ENCODE assay signal across 17 mouse cellular contexts in genomic region chr13:119839982-119840381, GRCm38 (mm10). TPM values are rescaled to one million over a fixed set of nuclear protein-coding genes. Genes with fewer than 3 reads are reported as not detected.
A peak's percentile ranks its signal among the peaks of the same experiment; 100 is the strongest.
DNase-seq lines count a peak whose midpoint lies in the region; ATAC-seq and TF ChIP-seq lines count a peak whose summit lies in the region.
"Not testable (repeated sequence)": the region's sequence is repeated elsewhere in the genome, so short reads cannot be mapped to it uniquely, and the experiment has no call there.
"Had no signal": no experiment of that assay in that cellular context is flagged by ENCODE, and none has a peak within 500 bp of the region (broad histone marks: within the 10 kb centered on the region; RNA-seq: fewer than 3 reads in every experiment).

No protein-coding gene starts in this region.

- not testable (repeated sequence) for TF ChIP-seq POLR2A in cortical plate, adult 2 months (IDR thresholded peaks at IDR 0.05; ENCODE audit: extremely low read depth, insufficient read depth, low read length)

- not testable (repeated sequence) for H3K9ac ChIP-seq in forebrain, embryonic 16.5 days (replicated peaks; ENCODE audit: low read depth, low read length); hindbrain, embryonic 16.5 days (ENCODE audit: low read depth, low read length)

- H3K4me2 ChIP-seq in forebrain, embryonic 16.5 days (ENCODE audit: low read length); hindbrain, embryonic 16.5 days (ENCODE audit: low read length): not testable (repeated sequence)

- peak; percentile 12 for DNase-seq in R1 (ENCODE audit: low read depth, low spot score)
- DNase-seq in layer of hippocampus, adult 9-11 months: peak; percentile 2
- DNase-seq in midbrain, embryonic 10.5 days (ENCODE audit: low spot score): peak; percentile 11
- peak; percentile 11 for DNase-seq in neural tube, embryonic 10.5 days (ENCODE audit: extremely low spot score, low spot score)
- peak; percentile 2 for DNase-seq in thymus, postnatal 0 days (ENCODE audit: low spot score)

- 25% methylated on average over 6 of the region's 6 CpGs for WGBS in forebrain, embryonic 16.5 days
- WGBS in hindbrain, embryonic 16.5 days: 18% methylated on average over 6 of the region's 6 CpGs
- WGBS in midbrain, embryonic 10.5 days: 21% methylated on average over 6 of the region's 6 CpGs

- peak; percentile 47 for ATAC-seq in forebrain, embryonic 16.5 days
- ATAC-seq in hindbrain, embryonic 16.5 days: peak; percentile 68

- not testable (repeated sequence) for H3K4me3 ChIP-seq in cortical plate, adult 2 months (ENCODE audit: insufficient read depth, low read length); forebrain, embryonic 16.5 days (replicated peaks; ENCODE audit: low read length); hindbrain, embryonic 16.5 days (ENCODE audit: low read length); midbrain, embryonic 10.5 days

- TF ChIP-seq CTCF in cortical plate, adult 2 months (IDR thresholded peaks at IDR 0.05; ENCODE audit: extremely low read depth, insufficient read depth, low read length): peak; percentile 25; the same call in 1 of the 2 replicates

- H3K4me1 ChIP-seq in cortical plate, adult 2 months (ENCODE audit: control insufficient read depth, insufficient read depth, low read length); forebrain, embryonic 16.5 days (replicated peaks; ENCODE audit: control insufficient read depth, insufficient read depth, low read length); hindbrain, embryonic 16.5 days (ENCODE audit: control insufficient read depth, insufficient read depth, low read depth, low read length); midbrain, embryonic 10.5 days: not testable (repeated sequence)

- H3K27me3 ChIP-seq in forebrain, embryonic 16.5 days (replicated peaks; ENCODE audit: control insufficient read depth, insufficient read depth, low read length); hindbrain, embryonic 16.5 days (replicated peaks; ENCODE audit: control insufficient read depth, insufficient read depth, low read length): not testable (repeated sequence)
- peaks cover 14% of the 10 kb centered on the region for H3K27me3 ChIP-seq in midbrain, embryonic 10.5 days (ENCODE audit: low read depth, poor library complexity, severe bottlenecking)

- not testable (repeated sequence) for H3K9me3 ChIP-seq in forebrain, embryonic 16.5 days (ENCODE audit: control insufficient read depth, low read length); hindbrain, embryonic 16.5 days (ENCODE audit: control insufficient read depth, low read length); midbrain, embryonic 10.5 days (replicated peaks)

- H3K36me3 ChIP-seq in forebrain, embryonic 16.5 days (ENCODE audit: control insufficient read depth, insufficient read depth); hindbrain, embryonic 16.5 days (ENCODE audit: control insufficient read depth, insufficient read depth, low read length); midbrain, embryonic 10.5 days: not testable (repeated sequence)

- H3K27ac ChIP-seq in cortical plate, adult 2 months (ENCODE audit: insufficient read depth, low read length); forebrain, embryonic 16.5 days (ENCODE audit: low read length); hindbrain, embryonic 16.5 days (ENCODE audit: low read depth, low read length); midbrain, embryonic 10.5 days (replicated peaks): not testable (repeated sequence)

RNA-seq across cellular contexts. Expression of gene D13Ertd608e, which starts 4.2 kb away (rescaled TPM):
- polyA plus RNA-seq in cortical plate, adult 2 months (2012; rRNA removed): not detected in 2 replicates
- polyA plus RNA-seq in forebrain, embryonic 16.5 days (2015; fragmentation: Nextera tagmentation; extraction: Ambion mirVana): not detected in 2 replicates
- polyA plus RNA-seq in hindbrain, embryonic 16.5 days (2015; fragmentation: Nextera tagmentation; extraction: Ambion mirVana): not detected in 2 replicates
- not detected in 2 replicates for polyA plus RNA-seq in midbrain, embryonic 10.5 days (2016; fragmentation: Nextera tagmentation; extraction: Ambion mirVana)
- not detected in 2 replicates for polyA plus RNA-seq in thymus, postnatal 0 days (2015; fragmentation: Nextera tagmentation; extraction: Ambion mirVana)
- polyA plus RNA-seq: embryonic facial prominence, embryonic 13.5 days; heart, embryonic 10.5 days; inflammation-experienced regulatory T-cells, adult 6 months; kidney, embryonic 15.5 days; liver, adult 2 months; lung, embryonic 15.5 days; myocyte; stomach, embryonic 15.5 days had no signal

RNA-seq across cellular contexts. Expression of gene AF067063, which starts 10.0 kb away (rescaled TPM):
- polyA plus RNA-seq in cortical plate, adult 2 months (2012; rRNA removed): not detected in 2 replicates
- polyA plus RNA-seq in forebrain, embryonic 16.5 days (2015; fragmentation: Nextera tagmentation; extraction: Ambion mirVana): not detected in 2 replicates
- polyA plus RNA-seq in hindbrain, embryonic 16.5 days (2015; fragmentation: Nextera tagmentation; extraction: Ambion mirVana): not detected in 2 replicates
- polyA plus RNA-seq in midbrain, embryonic 10.5 days (2016; fragmentation: Nextera tagmentation; extraction: Ambion mirVana): not detected in 2 replicates
- not detected in 2 replicates for polyA plus RNA-seq in thymus, postnatal 0 days (2015; fragmentation: Nextera tagmentation; extraction: Ambion mirVana)
- polyA plus RNA-seq: embryonic facial prominence, embryonic 13.5 days; heart, embryonic 10.5 days; inflammation-experienced regulatory T-cells, adult 6 months; kidney, embryonic 15.5 days; liver, adult 2 months; lung, embryonic 15.5 days; myocyte; spleen, adult 2 months; stomach, embryonic 15.5 days had no signal

RNA-seq across cellular contexts. Expression of gene Zfp131, which starts 49.3 kb away (rescaled TPM):
- polyA plus RNA-seq in cortical plate, adult 2 months (2012; rRNA removed): 25.4 and 26.0 TPM in 2 replicates
- 41.8 and 42.7 TPM in 2 replicates for polyA plus RNA-seq in forebrain, embryonic 16.5 days (2015; fragmentation: Nextera tagmentation; extraction: Ambion mirVana)
- 26.9 and 27.1 TPM in 2 replicates for polyA plus RNA-seq in hindbrain, embryonic 16.5 days (2015; fragmentation: Nextera tagmentation; extraction: Ambion mirVana)
- polyA plus RNA-seq in midbrain, embryonic 10.5 days (2016; fragmentation: Nextera tagmentation; extraction: Ambion mirVana): 40.6 and 42.1 TPM in 2 replicates
- 40.9 and 51.2 TPM in 2 replicates for polyA plus RNA-seq in thymus, postnatal 0 days (2015; fragmentation: Nextera tagmentation; extraction: Ambion mirVana)

RNA-seq across cellular contexts. Expression of gene Tcstv1, which starts 54.6 kb away (rescaled TPM):
- not detected in 2 replicates for polyA plus RNA-seq in cortical plate, adult 2 months (2012; rRNA removed)
- not detected in 2 replicates for polyA plus RNA-seq in forebrain, embryonic 16.5 days (2015; fragmentation: Nextera tagmentation; extraction: Ambion mirVana)
- polyA plus RNA-seq in hindbrain, embryonic 16.5 days (2015; fragmentation: Nextera tagmentation; extraction: Ambion mirVana): not detected in 2 replicates
- polyA plus RNA-seq in midbrain, embryonic 10.5 days (2016; fragmentation: Nextera tagmentation; extraction: Ambion mirVana): not detected in 2 replicates
- polyA plus RNA-seq in thymus, postnatal 0 days (2015; fragmentation: Nextera tagmentation; extraction: Ambion mirVana): not detected in 2 replicates
- polyA plus RNA-seq: embryonic facial prominence, embryonic 13.5 days; heart, embryonic 10.5 days; inflammation-experienced regulatory T-cells, adult 6 months; kidney, embryonic 15.5 days; liver, adult 2 months; lung, embryonic 15.5 days; myocyte; spleen, adult 2 months; stomach, embryonic 15.5 days had no signal
